Mouse (Mus musculus) liver, embryonic 14.5 days (tissue): Measurements from ENCODE around the gene Tuba3b.

ENCODE experiments used
- CTCF ChIP-seq: IDR thresholded peaks from 2 replicates; pipeline ENCODE4 v1.5.1; 2016; ENCODE audit warnings: antibody characterized with exemption, low read depth, control low read depth
- EP300 ChIP-seq: IDR thresholded peaks from 2 replicates; pipeline ENCODE4 v1.6.1; 2016; ENCODE audit warnings: antibody characterized with exemption, low read depth

- peak; percentile 41 for TF ChIP-seq CTCF
- TF ChIP-seq EP300 = no peak
Observed at GRCm38 (mm10) chr6:145656740-145657591, 41.4 kb downstream of the Tuba3b start.
